Mouse (Mus musculus): ENCODE results near the gene Selenom.

Gene Selenom

DNA sequence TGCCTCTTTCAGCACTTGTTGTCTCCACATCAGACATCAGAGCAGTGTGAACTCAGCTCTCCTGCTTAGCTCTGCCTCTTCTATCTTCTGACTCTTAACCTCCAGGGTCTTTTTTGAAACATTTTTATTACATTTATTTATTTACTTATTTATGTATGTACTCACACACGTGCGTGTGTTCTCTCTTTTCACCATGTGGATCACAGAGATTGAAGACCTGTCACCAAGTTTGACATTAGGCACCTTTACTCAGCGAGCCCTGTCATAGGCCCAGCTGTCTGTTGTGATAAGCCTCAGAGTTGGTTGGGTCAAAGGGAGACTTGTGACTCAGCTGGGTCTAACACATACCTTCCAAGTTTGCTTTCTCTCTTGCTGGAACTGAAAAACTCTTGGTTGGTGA, 43.4 kb downstream of the Selenom start:
- no peak for DNase-seq

DNA sequence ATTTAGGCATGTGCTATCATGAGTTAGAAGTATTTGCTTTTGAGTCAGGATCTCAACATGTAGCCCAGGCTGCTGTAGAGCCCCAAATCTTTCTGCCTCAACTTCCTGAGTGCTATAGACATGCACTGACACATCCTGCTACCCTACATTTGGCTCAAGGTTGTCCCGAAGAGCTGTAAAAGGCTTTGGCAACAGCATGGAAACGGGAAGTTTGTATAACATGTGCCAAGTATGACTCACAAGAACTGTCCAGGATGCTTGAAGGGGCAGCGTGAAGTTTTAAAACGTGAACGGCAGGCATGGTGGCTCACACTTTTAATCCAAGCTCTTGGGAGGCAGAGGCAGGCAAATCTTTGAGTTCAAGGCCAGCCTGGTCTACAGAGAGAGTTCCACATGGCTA, 45.7 kb downstream of the Selenom start:
- DNase-seq: no peak

DNA sequence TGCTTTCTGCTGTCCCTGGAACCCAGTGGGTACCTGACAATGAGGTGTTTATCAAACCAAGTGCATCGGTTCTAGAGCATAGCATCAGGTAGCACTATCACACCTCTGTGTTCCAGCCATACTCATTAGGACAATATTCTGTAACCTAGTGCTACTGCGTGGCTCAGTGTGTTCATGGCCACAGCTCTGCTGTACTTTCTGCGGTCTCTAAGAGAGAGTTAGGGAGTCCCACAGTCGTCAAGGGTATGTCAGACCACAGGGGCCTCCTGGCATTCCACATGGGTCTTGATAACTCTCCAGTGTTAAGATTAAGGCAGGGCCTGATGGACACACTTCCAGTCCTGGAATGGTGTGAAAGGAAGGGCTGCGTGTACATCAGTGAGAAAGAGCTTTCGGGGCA, 49.4 kb downstream of the Selenom start:
- no peak for DNase-seq

DNA sequence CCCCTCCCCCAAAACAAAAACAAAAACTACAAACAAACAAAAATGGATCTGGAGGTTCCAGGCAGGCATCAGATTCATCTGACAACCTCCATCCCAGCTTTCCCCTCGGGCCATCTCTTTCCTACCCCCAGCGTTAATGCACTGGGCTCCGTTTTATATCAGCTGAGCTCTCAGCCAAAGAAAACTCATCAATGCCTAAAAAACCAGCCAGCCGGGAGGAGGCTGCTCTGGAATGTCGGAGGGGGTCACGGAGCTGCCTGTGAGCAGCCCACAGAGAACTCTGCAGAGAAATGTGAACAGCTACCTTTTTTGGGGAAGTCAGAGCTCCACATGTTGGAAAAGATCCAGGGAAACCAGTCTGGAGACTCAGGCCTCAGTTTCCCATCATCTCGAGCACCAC, 50.0 kb downstream of the Selenom start:
- DNase-seq: no peak

DNA sequence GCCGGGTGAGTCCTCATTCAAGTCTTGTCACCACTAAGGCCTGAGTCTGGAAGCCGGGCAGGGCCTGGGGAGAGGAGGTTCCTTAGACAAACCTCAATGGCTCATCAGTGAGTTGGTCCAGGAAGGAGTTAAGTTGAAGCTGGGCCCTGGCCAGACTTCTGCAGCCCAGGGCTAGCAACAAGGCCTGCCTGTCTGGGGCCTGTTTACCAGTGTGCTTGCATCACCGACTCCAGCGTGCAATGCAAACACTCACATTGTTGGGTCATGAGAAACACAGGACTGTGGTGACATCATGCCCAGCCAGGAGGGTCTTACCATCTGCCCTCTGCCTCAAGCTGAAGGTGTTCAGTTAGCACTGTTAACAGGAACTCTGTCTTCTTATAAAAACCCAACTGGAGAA, 51.5 kb downstream of the Selenom start:
- no peak for DNase-seq
